Mouse (Mus musculus) adrenal gland, adult 2 months (tissue): ENCODE data around the gene Fam240a. TPM values are rescaled to one million over a fixed set of nuclear protein-coding genes. Genes with fewer than 3 reads are reported as not detected.

Experiments
- DNase-seq: peaks from one replicate; pipeline ENCODE4 v3.0.0; 2021
- polyA plus RNA-seq: library from polyadenylated mRNA; depleted of rRNA; stranded (reverse); fragments of >200 nt; gene quantifications from 2 replicates; pipeline ENCODE4 v1.2.3, GENCODE M21; 2012
- total RNA-seq, 2 experiments: library from RNA; stranded (reverse); gene quantifications; 2 replicates each; pipeline ENCODE4 v1.2.3; 2021

The Fam240a gene
- total and polyA plus RNA-seq, 3 experiments = not detected

- no peak for DNase-seq
These were observed 28.7 kb upstream of the Fam240a start for GRCm38 (mm10) chr9:110945343-110945742.

GRCm38 (mm10) chr9:110944265-110944664 lies 27.6 kb upstream of the Fam240a start:
- DNase-seq = no peak

GRCm38 (mm10) chr9:110937506-110938490 lies 21.1 kb upstream of the Fam240a start:
- DNase-seq = peak; percentile 74

GRCm38 (mm10) chr9:110935941-110936340 lies 19.3 kb upstream of the Fam240a start:
- no peak for DNase-seq

- DNase-seq = no peak
These were observed 17.3 kb upstream of the Fam240a start for GRCm38 (mm10) chr9:110933850-110934437.

GRCm38 (mm10) chr9:110931573-110931972 lies 14.9 kb upstream of the Fam240a start:
- DNase-seq = no peak

- peak; percentile 71 for DNase-seq
These were observed 6.1 kb upstream of the Fam240a start for GRCm38 (mm10) chr9:110922759-110923158.

GRCm38 (mm10) chr9:110920665-110921419 lies 4.2 kb upstream of the Fam240a start:
- DNase-seq = no peak

- no peak for DNase-seq
These were observed 1.2 kb downstream of the Fam240a start for GRCm38 (mm10) chr9:110915466-110915865.

GRCm38 (mm10) chr9:110914631-110915236 lies 1.9 kb downstream of the Fam240a start:
- DNase-seq = no peak

- no peak for DNase-seq
These were observed 7.2 kb downstream of the Fam240a start for GRCm38 (mm10) chr9:110909371-110909967.

- no peak for DNase-seq
These were observed 8.0 kb downstream of the Fam240a start for GRCm38 (mm10) chr9:110908631-110909016.

- DNase-seq = no peak
These were observed 8.6 kb downstream of the Fam240a start for GRCm38 (mm10) chr9:110907838-110908630.

- DNase-seq = no peak
These were observed 9.3 kb downstream of the Fam240a start for GRCm38 (mm10) chr9:110907201-110907837.

- DNase-seq = no peak
These were observed 14.4 kb downstream of the Fam240a start for GRCm38 (mm10) chr9:110902271-110902670.

- DNase-seq = no peak
These were observed 15.5 kb downstream of the Fam240a start for GRCm38 (mm10) chr9:110901204-110901603.

GRCm38 (mm10) chr9:110899451-110900008 lies 17.1 kb downstream of the Fam240a start:
- DNase-seq = no peak

GRCm38 (mm10) chr9:110896595-110896994 lies 20.1 kb downstream of the Fam240a start:
- no peak for DNase-seq

GRCm38 (mm10) chr9:110895994-110896393 lies 20.7 kb downstream of the Fam240a start:
- no peak for DNase-seq

GRCm38 (mm10) chr9:110895507-110895906 lies 21.2 kb downstream of the Fam240a start:
- DNase-seq = no peak
